Mouse (Mus musculus): ENCODE measurements around the gene Pitpnm2. TPM values are rescaled to one million over a fixed set of nuclear protein-coding genes. Genes with fewer than 3 reads are reported as not detected.
A peak's percentile ranks its signal among the peaks of the same experiment; 100 is the strongest.

The Pitpnm2 gene
- polyA plus RNA-seq, 1 experiment from 2014 or later, result 10.2 TPM

- peak overlapping the region in 1 of 2 experiments; percentile 72; a peak in 2 of 4 replicates for H3K4me3 ChIP-seq (ENCODE audit: control insufficient read depth in 1 of 2, insufficient read depth in 1 of 2, low read depth in 1 of 2, low read length in 2 of 2)
- ATAC-seq (ENCODE audit: insufficient number of reproducible peaks, insufficient read depth, low FRiP score, low read depth), result no peak
- peak overlapping the region; percentile 40 to 91 for H3K27ac ChIP-seq (replicated peaks in 1 of 2; ENCODE audit: control insufficient read depth in 1 of 2, insufficient read depth in 1 of 2, low read depth in 2 of 2, low read length in 2 of 2)
- H3K36me3 ChIP-seq (ENCODE audit: control insufficient read depth, insufficient read depth, low read length), result peaks cover 36% of the 10 kb centered on the region
- H3K4me1 ChIP-seq (ENCODE audit: control insufficient read depth in 2 of 2, insufficient read depth in 2 of 2, low read length in 2 of 2), result peaks cover 24 to 46% of the 10 kb centered on the region in 2 experiments
- no peaks in the 10 kb centered on the region for H3K27me3 ChIP-seq (ENCODE audit: control insufficient read depth, insufficient read depth, low read length)
- H3K9me3 ChIP-seq (ENCODE audit: control insufficient read depth, low read length), result no peaks in the 10 kb centered on the region
- peak overlapping the region; percentile 95 for H3K9ac ChIP-seq (ENCODE audit: low read length)
- WGBS, result 16% methylated on average over 7 of the region's 7 CpGs
- H3K4me2 ChIP-seq (ENCODE audit: low read length), result peak overlapping the region; percentile 76
These were observed 2.3 kb downstream of the Pitpnm2 start for GRCm38 (mm10) chr5:124247296-124247695.

- Histone ChIP-seq H3K4me2 (ENCODE audit: low read length) (no peak overlapping the region), H3K27me3 (ENCODE audit: control insufficient read depth, insufficient read depth, low read length) (no peaks in the 10 kb centered on the region), H3K27ac (replicated peaks in 1 of 2; ENCODE audit: control insufficient read depth in 1 of 2, insufficient read depth in 1 of 2, low read depth in 2 of 2, low read length in 2 of 2) (no peak overlapping the region), H3K4me3 (ENCODE audit: control insufficient read depth in 1 of 2, insufficient read depth in 1 of 2, low read depth in 1 of 2, low read length in 2 of 2) (no peak overlapping the region), H3K4me1 (ENCODE audit: control insufficient read depth in 2 of 2, insufficient read depth in 2 of 2, low read length in 2 of 2) (peaks cover 40 to 60% of the 10 kb centered on the region in 2 experiments), H3K9me3 (ENCODE audit: control insufficient read depth, low read length) (no peaks in the 10 kb centered on the region), H3K36me3 (ENCODE audit: control insufficient read depth, insufficient read depth, low read length) (peaks cover 36% of the 10 kb centered on the region), H3K9ac (ENCODE audit: low read length) (no peak overlapping the region; the same call in 1 of the 2 replicates)
- WGBS, result 78% methylated on average over 7 of the region's 7 CpGs
- ATAC-seq (ENCODE audit: insufficient number of reproducible peaks, insufficient read depth, low FRiP score, low read depth), result no peak
These were observed 4.7 kb downstream of the Pitpnm2 start for GRCm38 (mm10) chr5:124244885-124245284.

GRCm38 (mm10) chr5:124244449-124244848 lies 5.1 kb downstream of the Pitpnm2 start:
- Histone ChIP-seq H3K36me3 (ENCODE audit: control insufficient read depth, insufficient read depth, low read length) (peaks cover 36% of the 10 kb centered on the region), H3K4me2 (ENCODE audit: low read length) (no peak overlapping the region), H3K27ac (replicated peaks in 1 of 2; ENCODE audit: control insufficient read depth in 1 of 2, insufficient read depth in 1 of 2, low read depth in 2 of 2, low read length in 2 of 2) (no peak overlapping the region), H3K4me1 (ENCODE audit: control insufficient read depth in 2 of 2, insufficient read depth in 2 of 2, low read length in 2 of 2) (peaks cover 40 to 60% of the 10 kb centered on the region in 2 experiments), H3K27me3 (ENCODE audit: control insufficient read depth, insufficient read depth, low read length) (no peaks in the 10 kb centered on the region), H3K9ac (ENCODE audit: low read length) (no peak overlapping the region), H3K4me3 (ENCODE audit: control insufficient read depth in 1 of 2, insufficient read depth in 1 of 2, low read depth in 1 of 2, low read length in 2 of 2) (no peak overlapping the region), H3K9me3 (ENCODE audit: control insufficient read depth, low read length) (no peaks in the 10 kb centered on the region)
- 96% methylated on average over 8 of the region's 8 CpGs for WGBS
- ATAC-seq (ENCODE audit: insufficient number of reproducible peaks, insufficient read depth, low FRiP score, low read depth), result no peak

GRCm38 (mm10) chr5:124243236-124243901 lies 6.2 kb downstream of the Pitpnm2 start:
- no peak overlapping the region for H3K27ac ChIP-seq (replicated peaks in 1 of 2; ENCODE audit: control insufficient read depth in 1 of 2, insufficient read depth in 1 of 2, low read depth in 2 of 2, low read length in 2 of 2)
- H3K9me3 ChIP-seq (ENCODE audit: control insufficient read depth, low read length), result no peaks in the 10 kb centered on the region
- no peaks in the 10 kb centered on the region for H3K27me3 ChIP-seq (ENCODE audit: control insufficient read depth, insufficient read depth, low read length)
- H3K36me3 ChIP-seq (ENCODE audit: control insufficient read depth, insufficient read depth, low read length), result peaks cover 36% of the 10 kb centered on the region
- H3K4me2 ChIP-seq (ENCODE audit: low read length), result no peak overlapping the region
- peaks cover 41 to 60% of the 10 kb centered on the region in 2 experiments for H3K4me1 ChIP-seq (ENCODE audit: control insufficient read depth in 2 of 2, insufficient read depth in 2 of 2, low read length in 2 of 2)
- no peak overlapping the region for H3K9ac ChIP-seq (ENCODE audit: low read length)
- no peak overlapping the region for H3K4me3 ChIP-seq (ENCODE audit: control insufficient read depth in 1 of 2, insufficient read depth in 1 of 2, low read depth in 1 of 2, low read length in 2 of 2)
- no peak for ATAC-seq (ENCODE audit: insufficient number of reproducible peaks, insufficient read depth, low FRiP score, low read depth)
- 79% methylated on average over 9 of the region's 9 CpGs for WGBS

GRCm38 (mm10) chr5:124241686-124242444 lies 7.7 kb downstream of the Pitpnm2 start:
- H3K9ac ChIP-seq (ENCODE audit: low read length), result peak overlapping the region; percentile 36
- 43% methylated on average over 10 of the region's 10 CpGs for WGBS
- no peaks in the 10 kb centered on the region for H3K9me3 ChIP-seq (ENCODE audit: control insufficient read depth, low read length)
- no peak overlapping the region for H3K4me3 ChIP-seq (ENCODE audit: control insufficient read depth in 1 of 2, insufficient read depth in 1 of 2, low read depth in 1 of 2, low read length in 2 of 2)
- peak overlapping the region; percentile 65 to 75; a peak in 3 of 4 replicates for H3K27ac ChIP-seq (replicated peaks in 1 of 2; ENCODE audit: control insufficient read depth in 1 of 2, insufficient read depth in 1 of 2, low read depth in 2 of 2, low read length in 2 of 2)
- peaks cover 38% of the 10 kb centered on the region for H3K36me3 ChIP-seq (ENCODE audit: control insufficient read depth, insufficient read depth, low read length)
- peaks cover 30 to 55% of the 10 kb centered on the region in 2 experiments for H3K4me1 ChIP-seq (ENCODE audit: control insufficient read depth in 2 of 2, insufficient read depth in 2 of 2, low read length in 2 of 2)
- ATAC-seq (ENCODE audit: insufficient number of reproducible peaks, insufficient read depth, low FRiP score, low read depth), result no peak
- H3K4me2 ChIP-seq (ENCODE audit: low read length), result peak overlapping the region; percentile 31
- no peaks in the 10 kb centered on the region for H3K27me3 ChIP-seq (ENCODE audit: control insufficient read depth, insufficient read depth, low read length)

GRCm38 (mm10) chr5:124240841-124241685 lies 8.5 kb downstream of the Pitpnm2 start:
- peaks cover 31% of the 10 kb centered on the region for H3K36me3 ChIP-seq (ENCODE audit: control insufficient read depth, insufficient read depth, low read length)
- 24% methylated on average over 22 of the region's 22 CpGs for whole genome bisulfite sequencing
- H3K27ac ChIP-seq (replicated peaks in 1 of 2; ENCODE audit: control insufficient read depth in 1 of 2, insufficient read depth in 1 of 2, low read depth in 2 of 2, low read length in 2 of 2), result peak overlapping the region; percentile 65 to 75
- peaks cover 37 to 60% of the 10 kb centered on the region in 2 experiments for H3K4me1 ChIP-seq (ENCODE audit: control insufficient read depth in 2 of 2, insufficient read depth in 2 of 2, low read length in 2 of 2)
- H3K9ac ChIP-seq (ENCODE audit: low read length), result peak overlapping the region; percentile 36; the same call in 1 of the 2 replicates
- no peaks in the 10 kb centered on the region for H3K27me3 ChIP-seq (ENCODE audit: control insufficient read depth, insufficient read depth, low read length)
- no peak overlapping the region for H3K4me3 ChIP-seq (ENCODE audit: control insufficient read depth in 1 of 2, insufficient read depth in 1 of 2, low read depth in 1 of 2, low read length in 2 of 2)
- H3K9me3 ChIP-seq (ENCODE audit: control insufficient read depth, low read length), result no peaks in the 10 kb centered on the region
- peak overlapping the region; percentile 31 for H3K4me2 ChIP-seq (ENCODE audit: low read length)
- ATAC-seq (ENCODE audit: insufficient number of reproducible peaks, insufficient read depth, low FRiP score, low read depth), result peak; percentile 28; the same call in 1 of the 2 replicates

GRCm38 (mm10) chr5:124236180-124236579 lies 13.4 kb downstream of the Pitpnm2 start:
- H3K9me3 ChIP-seq (ENCODE audit: control insufficient read depth, low read length), result no peaks in the 10 kb centered on the region
- H3K27ac ChIP-seq (replicated peaks in 1 of 2; ENCODE audit: control insufficient read depth in 1 of 2, insufficient read depth in 1 of 2, low read depth in 2 of 2, low read length in 2 of 2), result peak overlapping the region in 1 of 2 experiments; percentile 50; a peak in 2 of 4 replicates
- no peak overlapping the region for H3K4me3 ChIP-seq (ENCODE audit: control insufficient read depth in 1 of 2, insufficient read depth in 1 of 2, low read depth in 1 of 2, low read length in 2 of 2)
- WGBS, result 57% methylated on average over 4 of the region's 4 CpGs
- no peaks in the 10 kb centered on the region for H3K27me3 ChIP-seq (ENCODE audit: control insufficient read depth, insufficient read depth, low read length)
- peaks cover 53 to 80% of the 10 kb centered on the region in 2 experiments for H3K4me1 ChIP-seq (ENCODE audit: control insufficient read depth in 2 of 2, insufficient read depth in 2 of 2, low read length in 2 of 2)
- 0 out of 2 replicates have a peak, but pooled peaks cover 4% of the 10 kb centered on the region for H3K36me3 ChIP-seq (ENCODE audit: control insufficient read depth, insufficient read depth, low read length)
- H3K4me2 ChIP-seq (ENCODE audit: low read length), result no peak overlapping the region
- ATAC-seq (ENCODE audit: insufficient number of reproducible peaks, insufficient read depth, low FRiP score, low read depth), result no peak
- no peak overlapping the region for H3K9ac ChIP-seq (ENCODE audit: low read length)
